ENCODE assay signal across 1 mouse cellular context in genomic region chr17:35027277-35028068, GRCm38 (mm10).
TF ChIP-seq lines count a peak whose summit lies in the region.

Sapcd1 (minus strand) TSS chr17:35028016.

TF ChIP-seq in MEL, 35 proteins besides CTCF, POLR2A, EP300 and RAD21 (continued from another document):
- TF ChIP-seq ZKSCAN1 (IDR thresholded peaks at IDR 0.05; ENCODE audit: low read depth, low read length) (no peak), NRF1 (IDR thresholded peaks at IDR 0.05; ENCODE audit: insufficient read depth, low read depth, low read length, poor library complexity, severe bottlenecking) (no peak), ZMIZ1 (IDR thresholded peaks at IDR 0.05; ENCODE audit: low read depth, low read length) (peak; percentile 70; the same call in 1 of the 2 replicates), JUND (IDR thresholded peaks at IDR 0.05; ENCODE audit: low read depth, low read length) (no peak), HCFC1 (IDR thresholded peaks at IDR 0.05; ENCODE audit: low read depth, low read length) (no peak), USF1 (IDR thresholded peaks at IDR 0.05; ENCODE audit: low read depth, low read length) (0 out of 2 replicates have a peak, but pooled peaks have one; percentile 9), TAL1 (IDR thresholded peaks at IDR 0.05; ENCODE audit: low read length) (no peak), BHLHE40 (IDR thresholded peaks at IDR 0.05; ENCODE audit: borderline replicate concordance, low read depth, low read length) (no peak), RCOR1 (IDR thresholded peaks at IDR 0.05; ENCODE audit: low read depth, low read length) (no peak), MAX (IDR thresholded peaks at IDR 0.05; ENCODE audit: low read length) (peak; percentile 67), KAT2A (conservative IDR thresholded peaks at IDR 0.05; ENCODE audit: low read depth, low read length) (no peak), NELFE (IDR thresholded peaks at IDR 0.05; ENCODE audit: low read depth, low read length) (peak; percentile 73; the same call in 1 of the 2 replicates), POLR2AphosphoS2 (IDR thresholded peaks at IDR 0.05; ENCODE audit: low read length) (peak; percentile 46; the same call in 1 of the 2 replicates), ELF1 (IDR thresholded peaks at IDR 0.05; ENCODE audit: low read depth, low read length) (no peak), SIN3A (IDR thresholded peaks at IDR 0.05; ENCODE audit: low read length) (peak; percentile 38; the same call in 1 of the 2 replicates), ZC3H11A (IDR thresholded peaks at IDR 0.05; ENCODE audit: low read depth, low read length) (no peak), SMC3 (IDR thresholded peaks at IDR 0.05; ENCODE audit: low read depth, low read length) (no peak)
TF ChIP-seq in MEL: peak in this region for 13.
